ENCODE assay signal across 20 mouse cellular contexts in genomic region chr10:7074231-7074630, GRCm38 (mm10). TPM values are rescaled to one million over a fixed set of nuclear protein-coding genes. Genes with fewer than 3 reads are reported as not detected.
DNase-seq lines count a peak whose midpoint lies in the region; TF ChIP-seq lines count a peak whose summit lies in the region.
"Had no signal": no experiment of that assay in that cellular context is flagged by ENCODE, and none has a peak within 500 bp of the region (broad histone marks: within the 10 kb centered on the region; RNA-seq: fewer than 3 reads in every experiment).

No protein-coding gene starts in this region.

- no peak overlapping the region for H3K4me2 ChIP-seq in CH12.LX (ENCODE audit: insufficient read depth, low read depth, poor library complexity, severe bottlenecking)
- H3K4me2 ChIP-seq: embryonic facial prominence, embryonic 12.5 days; forebrain, embryonic 13.5 days; forebrain, embryonic 15.5 days had no signal

- no peak for TF ChIP-seq POLR2A in CH12.LX (IDR thresholded peaks at IDR 0.05; ENCODE audit: low read depth, low read length)

- H3K27me3 ChIP-seq in CH12.LX (replicated peaks) = no peaks in the 10 kb centered on the region
- H3K27me3 ChIP-seq: embryonic facial prominence, embryonic 12.5 days; forebrain, embryonic 13.5 days; forebrain, embryonic 15.5 days; Patski had no signal

- peak; percentile 32 for DNase-seq in cerebellum, adult 9-11 months
- no peak for DNase-seq in cerebellum, postnatal 25 days
- peak; percentile 54 for DNase-seq in CH12.LX (ENCODE audit: extremely low read depth)
- DNase-seq in layer of hippocampus, postnatal 25 days (ENCODE audit: extremely low spot score in 1 of 2, low spot score in 1 of 2) = no peak
- DNase-seq in spleen, adult 12 weeks (ENCODE audit: low spot score) = no peak
- DNase-seq: adrenal gland, adult 8-10 months; adrenal gland, postnatal 14 days; adrenal gland, postnatal 36 days; B cell, adult 2 months; cerebellum, adult 18-20 months; cerebellum, adult 8-10 months; cerebellum, postnatal 10 days; cerebellum, postnatal 36 days; forebrain, postnatal 0 days had no signal

- H3K9me3 ChIP-seq in CH12.LX (replicated peaks; ENCODE audit: low read length) = peaks cover 6% of the 10 kb centered on the region
- H3K9me3 ChIP-seq: embryonic facial prominence, embryonic 10.5 days; embryonic facial prominence, embryonic 12.5 days; forebrain, embryonic 13.5 days; forebrain, embryonic 15.5 days had no signal

- H3K4me1 ChIP-seq in CH12.LX (ENCODE audit: control insufficient read depth in 1 of 2, insufficient read depth in 2 of 2) = peaks cover 3 to 27% of the 10 kb centered on the region in 2 experiments; a peak in 3 of 4 replicates
- H3K4me1 ChIP-seq: forebrain, embryonic 13.5 days; forebrain, embryonic 15.5 days had no signal

- in situ Hi-C loops in CH12.LX (cut with MboI; ENCODE audit: low pct_ligation_motif_present, low pct_unique_long_range_greater_than_20kb, low sequenced_read_pairs) = loop anchor here (25.0 kb wide), 1 partner anchor 1262 kb away; the partner anchor contains the start of genes Fbxo5 and Mtrf1l

- no peak overlapping the region for H3K4me3 ChIP-seq in CH12.LX (replicated peaks in 1 of 3; ENCODE audit: low read depth in 2 of 3, low read length in 2 of 3, poor library complexity in 1 of 3)
- H3K4me3 ChIP-seq: embryonic facial prominence, embryonic 10.5 days; embryonic facial prominence, embryonic 12.5 days; forebrain, embryonic 13.5 days; forebrain, embryonic 15.5 days had no signal

- H3K27ac ChIP-seq in CH12.LX (ENCODE audit: insufficient read depth, low read depth) = no peak overlapping the region
- H3K27ac ChIP-seq: embryonic facial prominence, embryonic 10.5 days; embryonic facial prominence, embryonic 12.5 days; forebrain, embryonic 13.5 days; forebrain, embryonic 15.5 days had no signal

- TF ChIP-seq CTCF in CH12.LX (conservative IDR thresholded peaks at IDR 0.05 in 1 of 2, IDR thresholded peaks at IDR 0.05 in 1 of 2; ENCODE audit: low read depth in 2 of 2, low read length in 2 of 2) = no peak

- TF ChIP-seq RAD21 in CH12.LX (IDR thresholded peaks at IDR 0.05; ENCODE audit: low read depth, low read length) = no peak; the same call in 1 of the 2 replicates

- dilution Hi-C loops in CH12.LX (cut with MboI; ENCODE audit: extremely low pct_ligation_motif_present, extremely low pct_unique_long_range_greater_than_20kb, low sequenced_read_pairs) = no loop called here

- peak; percentile 71 for TF ChIP-seq EP300 in CH12.LX (IDR thresholded peaks at IDR 0.05; ENCODE audit: low read length)

- no peaks in the 10 kb centered on the region for H3K79me2 ChIP-seq in CH12.LX (replicated peaks; ENCODE audit: control insufficient read depth, extremely low read depth, insufficient read depth, poor library complexity, severe bottlenecking)

- no peaks in the 10 kb centered on the region for H3K36me3 ChIP-seq in CH12.LX (replicated peaks in 1 of 2; ENCODE audit: control insufficient read depth in 1 of 2, insufficient read depth in 1 of 2, low read length in 1 of 2)
- H3K36me3 ChIP-seq: embryonic facial prominence, embryonic 10.5 days; embryonic facial prominence, embryonic 12.5 days; forebrain, embryonic 15.5 days had no signal

- H3K9ac ChIP-seq in CH12.LX (ENCODE audit: insufficient read depth, low read depth) = no peak overlapping the region
- H3K9ac ChIP-seq: embryonic facial prominence, embryonic 12.5 days; forebrain, embryonic 13.5 days; forebrain, embryonic 15.5 days; forebrain, postnatal 0 days had no signal

TF ChIP-seq in CH12.LX, 34 proteins besides CTCF, POLR2A, EP300 and RAD21:
- TF ChIP-seq SMC3 (IDR thresholded peaks at IDR 0.05; ENCODE audit: low read depth, low read length) (no peak), RCOR1 (conservative IDR thresholded peaks at IDR 0.05; ENCODE audit: low read depth, low read length) (no peak), JUND (conservative IDR thresholded peaks at IDR 0.05; ENCODE audit: low read depth, low read length) (peak; percentile 72; the same call in 1 of the 2 replicates), CHD2 (IDR thresholded peaks at IDR 0.05; ENCODE audit: low read length) (no peak), ZC3H11A (IDR thresholded peaks at IDR 0.05; ENCODE audit: low read depth, low read length) (no peak), MEF2A (IDR thresholded peaks at IDR 0.05; ENCODE audit: borderline replicate concordance, low read depth, low read length) (no peak), CHD1 (IDR thresholded peaks at IDR 0.05; ENCODE audit: low read depth, low read length) (no peak), JUN (IDR thresholded peaks at IDR 0.05; ENCODE audit: insufficient read depth, low read depth, low read length) (peak; percentile 70), MXI1 (IDR thresholded peaks at IDR 0.05; ENCODE audit: low read depth, low read length) (no peak), MAX (IDR thresholded peaks at IDR 0.05; ENCODE audit: low read length) (no peak), NELFE (IDR thresholded peaks at IDR 0.05; ENCODE audit: low read depth, low read length) (no peak), ELF1 (IDR thresholded peaks at IDR 0.05; ENCODE audit: low read depth, low read length) (no peak), ZMIZ1 (IDR thresholded peaks at IDR 0.05; ENCODE audit: low read depth, low read length) (no peak), KAT2A (IDR thresholded peaks at IDR 0.05; ENCODE audit: insufficient replicate concordance, low read length) (no peak), UBTF (IDR thresholded peaks at IDR 0.05; ENCODE audit: low read depth, low read length) (no peak), HCFC1 (IDR thresholded peaks at IDR 0.05; ENCODE audit: low read depth, low read length) (no peak), USF2 (conservative IDR thresholded peaks at IDR 0.05; ENCODE audit: low read depth, low read length) (no peak), NRF1 (IDR thresholded peaks at IDR 0.05; ENCODE audit: low read depth, low read length) (no peak), USF1 (IDR thresholded peaks at IDR 0.05; ENCODE audit: low read depth, low read length) (no peak), MAZ (IDR thresholded peaks at IDR 0.05; ENCODE audit: low read depth, low read length) (no peak), TCF12 (IDR thresholded peaks at IDR 0.05; ENCODE audit: low read depth, low read length) (no peak), POLR2AphosphoS2 (IDR thresholded peaks at IDR 0.05; ENCODE audit: low read depth, low read length) (no peak), E2F4 (IDR thresholded peaks at IDR 0.05; ENCODE audit: insufficient replicate concordance, low read depth, low read length) (no peak), SIN3A (IDR thresholded peaks at IDR 0.05; ENCODE audit: low read length) (no peak), IRF4 (IDR thresholded peaks at IDR 0.05; ENCODE audit: low read depth, low read length) (peak; percentile 59; the same call in 1 of the 2 replicates), MYC (IDR thresholded peaks at IDR 0.05; ENCODE audit: low read depth, low read length) (no peak), ETS1 (conservative IDR thresholded peaks at IDR 0.05; ENCODE audit: low read depth, low read length) (no peak), TBP (conservative IDR thresholded peaks at IDR 0.05; ENCODE audit: low read depth, low read length) (no peak), ZKSCAN1 (IDR thresholded peaks at IDR 0.05; ENCODE audit: borderline replicate concordance, low read depth, low read length) (no peak), BHLHE40 (IDR thresholded peaks at IDR 0.05; ENCODE audit: low read depth, low read length) (no peak), ZNF384 (IDR thresholded peaks at IDR 0.05; ENCODE audit: low read depth, low read length) (no peak), MAFK (IDR thresholded peaks at IDR 0.05; ENCODE audit: insufficient replicate concordance, low read length) (0 out of 2 replicates have a peak, but pooled peaks have one; percentile 32), PAX5 (IDR thresholded peaks at IDR 0.05; ENCODE audit: low read length) (no peak), GABPA (IDR thresholded peaks at IDR 0.05; ENCODE audit: insufficient replicate concordance, low read depth, low read length) (no peak)

RNA-seq across cellular contexts. Expression of gene Ipcef1, which starts 22.0 kb away (rescaled TPM):
- total RNA-seq in CH12.LX (2012; rRNA removed) (1.7 and 3.0 TPM in 2 replicates), CH12.LX (2014; rRNA removed) (6.8 and 9.1 TPM in 2 replicates)
- 4.1 and 5.0 TPM in 2 replicates for polyA plus RNA-seq in CH12.LX (2012; ENCODE audit: insufficient read length, low read depth)
- total RNA-seq in layer of hippocampus, postnatal 25 days (2021) = 10 to 100 TPM; 15.3 to 19.5 TPM
- total RNA-seq: MEL had no signal
- polyA plus RNA-seq: Patski had no signal

Comparison
In these comparisons a context has a peak if more than half of its experiments do, and no peak if none do; other contexts are left out.
1. DNase-seq: peak in cerebellum, adult 9-11 months (single experiment) and CH12.LX (single experiment); none in cerebellum, postnatal 25 days (0 of 2), layer of hippocampus, postnatal 25 days (0 of 2) and spleen, adult 12 weeks (single experiment).